Mouse (Mus musculus) MEL (cell line): ENCODE data around the gene Mgll. TPM values are rescaled to one million over a fixed set of nuclear protein-coding genes. Genes with fewer than 3 reads are reported as not detected.

Experiments used
- DNase-seq: peaks from one replicate; pipeline ENCODE4 v3.0.0; 2011; ENCODE audit warnings: low read depth, low spot score
- H3K27ac ChIP-seq: 2 replicates; pipeline ENCODE4 v1.5.1; 2012; ENCODE audit warnings: low read depth, mild to moderate bottlenecking, control low read depth, low read length, moderate library complexity; ENCODE audit not compliant: control insufficient read depth
- H3K27me3 ChIP-seq, 2 experiments: fragments of 150-350 bp in 1 of 2; sonication (generic) in 1 of 2; 2 replicates each; pipeline ENCODE4 v1.6.1; 2012; ENCODE audit warnings: low read length in 2 of 2, mild to moderate bottlenecking in 2 of 2, improper control_type of control experiment in 1 of 2, moderate library complexity in 1 of 2; ENCODE audit not compliant: insufficient read depth in 2 of 2, control insufficient read depth in 1 of 2
- H3K36me3 ChIP-seq, 2 experiments: 2 replicates each; pipeline ENCODE4 v1.6.1; 2012 to 2014; ENCODE audit warnings: low read length in 2 of 2, improper control_type of control experiment in 1 of 2, inconsistent platforms in 1 of 2, mild to moderate bottlenecking in 1 of 2; ENCODE audit not compliant: insufficient read depth in 2 of 2, control insufficient read depth in 1 of 2
- H3K4me1 ChIP-seq, 2 experiments: fragments of 150-350 bp in 1 of 2; sonication (generic) in 1 of 2; 2 replicates each; pipeline ENCODE4 v1.6.1; 2012; ENCODE audit warnings: low read length in 2 of 2, improper control_type of control experiment in 1 of 2, mild to moderate bottlenecking in 1 of 2; ENCODE audit not compliant: insufficient read depth in 2 of 2, control insufficient read depth in 1 of 2
- H3K4me3 ChIP-seq, 2 experiments: fragments of 150-350 bp in 1 of 2; sonication (generic) in 1 of 2; 2 replicates each; pipeline ENCODE4 v1.5.1; 2012; ENCODE audit warnings: low read depth in 2 of 2, low read length in 2 of 2, mild to moderate bottlenecking in 2 of 2, moderate library complexity in 2 of 2, control low read depth in 1 of 2, improper control_type of control experiment in 1 of 2; ENCODE audit not compliant: control insufficient read depth in 1 of 2, insufficient read depth in 1 of 2
- H3K79me2 ChIP-seq: 2 replicates; pipeline ENCODE4 v1.6.1; 2012; ENCODE audit warnings: mild to moderate bottlenecking, low read length, moderate library complexity; ENCODE audit not compliant: control insufficient read depth, poor library complexity, insufficient read depth
- H3K9ac ChIP-seq: 2 replicates; pipeline ENCODE4 v1.6.1; 2012; ENCODE audit warnings: low read depth, mild to moderate bottlenecking, control low read depth, low read length, moderate library complexity; ENCODE audit not compliant: control insufficient read depth, poor library complexity, severe bottlenecking
- H3K9me3 ChIP-seq: fragments of 150-350 bp; sonication (generic); replicated peaks from 2 replicates; pipeline ENCODE4 v1.6.1; 2012; ENCODE audit warnings: mild to moderate bottlenecking, low read length, improper control_type of control experiment, moderate library complexity; ENCODE audit not compliant: insufficient read depth
- CHD2 ChIP-seq: IDR thresholded peaks from 2 replicates; pipeline ENCODE4 v1.6.1; 2011; ENCODE audit warnings: low read length, improper control_type of control experiment
- ELF1 ChIP-seq: IDR thresholded peaks from 2 replicates; pipeline ENCODE4 v1.6.1; 2014; ENCODE audit warnings: low read depth, mild to moderate bottlenecking, inconsistent platforms, low read length, improper control_type of control experiment, moderate library complexity
- ETS1 ChIP-seq: IDR thresholded peaks from 2 replicates; pipeline ENCODE4 v1.6.1; 2012; ENCODE audit warnings: low read depth, mild to moderate bottlenecking, inconsistent platforms, low read length, improper control_type of control experiment, moderate library complexity
- GATA1 ChIP-seq: IDR thresholded peaks from 2 replicates; pipeline ENCODE4 v1.6.1; 2011; ENCODE audit warnings: low read depth, low read length, improper control_type of control experiment
- HCFC1 ChIP-seq: IDR thresholded peaks from 2 replicates; pipeline ENCODE4 v1.6.1; 2012; ENCODE audit warnings: low read depth, mild to moderate bottlenecking, inconsistent platforms, low read length, improper control_type of control experiment, moderate library complexity
- JUND ChIP-seq: IDR thresholded peaks from 2 replicates; pipeline ENCODE4 v1.6.1; 2011; ENCODE audit warnings: low read depth, mild to moderate bottlenecking, improper control_type of control experiment, low read length
- MAFK ChIP-seq: IDR thresholded peaks from 2 replicates; pipeline ENCODE4 v1.6.1; 2011; ENCODE audit warnings: low read depth, mild to moderate bottlenecking, low read length, improper control_type of control experiment, borderline replicate concordance
- MAZ ChIP-seq: IDR thresholded peaks from 2 replicates; pipeline ENCODE4 v1.6.1; 2012; ENCODE audit warnings: low read depth, mild to moderate bottlenecking, inconsistent platforms, low read length, improper control_type of control experiment
- MXI1 ChIP-seq: IDR thresholded peaks from 2 replicates; pipeline ENCODE4 v1.6.1; 2011; ENCODE audit warnings: mild to moderate bottlenecking, low read depth, low read length, improper control_type of control experiment
- NELFE ChIP-seq: IDR thresholded peaks from 2 replicates; pipeline ENCODE4 v1.6.1; 2011; ENCODE audit warnings: low read depth, low read length, improper control_type of control experiment
- NRF1 ChIP-seq: IDR thresholded peaks from 2 replicates; pipeline ENCODE4 v1.6.1; 2014; ENCODE audit warnings: low read depth, mild to moderate bottlenecking, inconsistent platforms, low read length, improper control_type of control experiment, moderate library complexity; ENCODE audit not compliant: poor library complexity, insufficient read depth, severe bottlenecking
- POLR2A ChIP-seq, 2 experiments: IDR thresholded peaks; 2 replicates each; pipeline ENCODE4 v1.6.1; 2011 to 2012; ENCODE audit warnings: low read length in 2 of 2, mild to moderate bottlenecking in 2 of 2, control low read depth in 1 of 2, improper control_type of control experiment in 1 of 2, low read depth in 1 of 2, moderate library complexity in 1 of 2; ENCODE audit not compliant: control insufficient read depth in 1 of 2, insufficient read depth in 1 of 2, poor library complexity in 1 of 2
- POLR2AphosphoS5 ChIP-seq: IDR thresholded peaks from 2 replicates; pipeline ENCODE4 v1.6.1; 2012; ENCODE audit warnings: low read depth, borderline replicate concordance, mild to moderate bottlenecking, inconsistent platforms, low read length, moderate library complexity, mixed read lengths
- RAD21 ChIP-seq: IDR thresholded peaks from 2 replicates; pipeline ENCODE4 v1.6.1; 2011; ENCODE audit warnings: mild to moderate bottlenecking, low read depth, low read length, improper control_type of control experiment
- RCOR1 ChIP-seq: IDR thresholded peaks from 2 replicates; pipeline ENCODE4 v1.6.1; 2012; ENCODE audit warnings: low read depth, mild to moderate bottlenecking, inconsistent platforms, low read length, improper control_type of control experiment
- SIN3A ChIP-seq: IDR thresholded peaks from 2 replicates; pipeline ENCODE4 v1.6.1; 2012; ENCODE audit warnings: low read length, improper control_type of control experiment, inconsistent platforms
- TAL1 ChIP-seq: IDR thresholded peaks from 2 replicates; pipeline ENCODE4 v1.6.1; 2012; ENCODE audit warnings: mild to moderate bottlenecking, inconsistent platforms, low read length, moderate library complexity, mixed read lengths
- TCF12 ChIP-seq: IDR thresholded peaks from 2 replicates; pipeline ENCODE4 v1.6.1; 2014; ENCODE audit warnings: low read depth, mild to moderate bottlenecking, inconsistent platforms, low read length, improper control_type of control experiment, moderate library complexity
- ZC3H11A ChIP-seq: IDR thresholded peaks from 2 replicates; pipeline ENCODE4 v1.6.1; 2012; ENCODE audit warnings: low read depth, mild to moderate bottlenecking, inconsistent platforms, low read length, improper control_type of control experiment
- ZNF384 ChIP-seq: IDR thresholded peaks from 2 replicates; pipeline ENCODE4 v1.6.1; 2012; ENCODE audit warnings: low read depth, mild to moderate bottlenecking, inconsistent platforms, low read length, improper control_type of control experiment
- polyA plus RNA-seq, 2 experiments: library from polyadenylated mRNA; stranded (reverse) in 1 of 2; unstranded in 1 of 2; fragments of >175 nt in 1 of 2; fragments of >200 nt in 1 of 2; gene quantifications; 2 replicates each; pipeline versions ENCODE4 v1.2.1 to v1.2.4; 2012; ENCODE audit warnings: low replicate concordance in 2 of 2, low read depth in 1 of 2; ENCODE audit not compliant: insufficient read length in 2 of 2, insufficient read depth in 1 of 2, missing spikeins in 1 of 2
- total RNA-seq: library from RNA; depleted of rRNA; stranded (reverse); fragments of 300-350 nt; gene quantifications from 2 replicates; pipeline ENCODE4 v1.2.3, GENCODE M21; 2012

The Mgll gene
- total and polyA plus RNA-seq, 3 experiments = not detected

DNA sequence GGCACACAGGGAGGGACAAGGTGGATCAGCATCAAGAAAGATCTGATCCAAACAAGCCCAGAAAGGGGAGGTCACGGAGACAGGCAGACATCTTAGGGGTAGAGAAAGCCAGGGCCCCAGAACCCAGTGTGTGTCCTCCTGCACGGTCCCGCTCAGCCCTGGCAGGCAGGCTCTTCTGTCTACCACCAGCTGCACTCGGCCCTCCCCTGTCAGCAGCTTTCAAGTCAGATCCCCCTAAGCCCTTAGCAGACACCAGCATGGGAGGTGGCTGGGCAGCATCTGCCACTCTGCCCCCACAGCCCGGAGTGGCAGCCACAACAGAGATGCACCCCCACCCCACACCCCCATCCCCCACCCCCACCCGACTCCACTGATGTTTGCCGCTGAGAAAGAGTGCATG lies 148.6 kb downstream of the Mgll start:
- Histone ChIP-seq H3K27ac (no peak overlapping the region), H3K9me3 (no peaks in the 10 kb centered on the region), H3K27me3 (no peaks in the 10 kb centered on the region; a peak in 1 of 4 replicates), H3K36me3 (no peaks in the 10 kb centered on the region), H3K4me3 (no peak overlapping the region), H3K79me2 (no peaks in the 10 kb centered on the region), H3K4me1 (no peaks in the 10 kb centered on the region)
- no peak for DNase-seq
- TF ChIP-seq MXI1 = no peak
- TF ChIP-seq, all 39 proteins: peak for 0
- H3K9ac ChIP-seq = no peak overlapping the region

DNA sequence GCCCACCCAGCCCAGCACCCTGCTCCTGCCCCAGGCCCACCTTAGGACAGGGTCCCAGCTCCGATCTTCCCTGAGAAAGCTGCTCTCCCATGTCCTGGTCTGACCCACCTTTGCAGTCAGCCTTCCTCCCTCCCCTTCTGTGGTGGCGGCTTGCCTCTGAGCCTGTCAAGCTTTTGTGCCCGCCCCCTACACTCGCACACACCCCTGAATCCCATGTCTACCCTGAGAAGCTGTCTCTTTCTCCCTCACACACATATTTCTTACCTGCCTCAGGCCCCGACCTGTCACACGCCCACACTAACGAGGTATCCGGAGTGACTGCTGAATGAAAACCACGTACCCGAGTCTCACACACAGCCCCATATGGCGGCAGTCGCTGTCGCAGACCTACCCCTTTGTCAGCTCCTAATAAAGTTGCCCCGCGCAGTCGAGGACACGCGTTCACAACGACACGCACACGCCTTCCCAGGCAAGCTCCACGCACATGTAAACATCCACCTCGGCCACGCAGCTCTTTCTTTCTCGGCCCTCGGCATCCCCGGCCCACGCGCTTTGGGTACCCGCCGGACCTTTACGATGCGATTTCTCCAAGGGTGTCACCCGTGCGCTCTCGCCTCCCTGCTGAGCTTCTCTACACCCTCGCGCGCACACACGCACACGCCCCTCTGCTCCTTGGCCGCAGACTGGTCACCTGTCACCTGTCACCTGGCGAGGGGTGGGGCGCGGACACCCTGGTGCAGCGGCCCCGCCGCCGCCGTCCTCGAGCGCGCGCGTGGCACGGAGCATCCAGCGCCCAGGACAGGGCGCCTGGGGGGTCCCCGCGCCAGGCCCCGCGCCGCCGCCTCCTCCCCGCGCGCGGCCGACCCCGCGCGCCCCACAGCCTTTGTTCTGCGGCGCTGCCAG lies 150.0 kb downstream of the Mgll start:
- no peak overlapping the region for H3K9ac ChIP-seq
- no peaks in the 10 kb centered on the region for H3K9me3 ChIP-seq
- no peak for DNase-seq
- no peaks in the 10 kb centered on the region; a peak in 1 of 4 replicates for H3K27me3 ChIP-seq
- H3K79me2 ChIP-seq = no peaks in the 10 kb centered on the region
- no peaks in the 10 kb centered on the region for H3K4me1 ChIP-seq
- H3K27ac ChIP-seq = no peak overlapping the region
- TF ChIP-seq MXI1 = no peak
- TF ChIP-seq NELFE = no peak
- TF ChIP-seq TAL1 = no peak
- no peak for TF ChIP-seq ZNF384
- TF ChIP-seq HCFC1 = no peak
- no peak for TF ChIP-seq MAFK
- no peak for TF ChIP-seq GATA1
- TF ChIP-seq RCOR1 = no peak
- TF ChIP-seq POLR2A (IDR thresholded peaks at IDR 0.05; ENCODE audit: control insufficient read depth in 1 of 2, insufficient read depth in 1 of 2, low read depth in 1 of 2, low read length in 2 of 2, poor library complexity in 1 of 2) = no peak
- TF ChIP-seq TCF12 = no peak
- no peak for TF ChIP-seq ETS1
- TF ChIP-seq POLR2AphosphoS5 = no peak
- no peak for TF ChIP-seq JUND
- no peak for TF ChIP-seq RAD21
- TF ChIP-seq SIN3A = no peak
- no peak for TF ChIP-seq CHD2
- TF ChIP-seq ZC3H11A = no peak
- TF ChIP-seq NRF1 = no peak
- no peak for TF ChIP-seq MAZ
- TF ChIP-seq ELF1 = no peak
- H3K4me3 ChIP-seq = no peak overlapping the region
- no peaks in the 10 kb centered on the region; a peak in 1 of 4 replicates for H3K36me3 ChIP-seq
